Mouse (Mus musculus) cerebellum, postnatal 14 days (tissue): ENCODE measurements around the gene I0C0044D17Rik.

Experiments
- DNase-seq, 2 experiments: peaks; one replicate each; pipeline ENCODE4 v3.0.0; 2021; ENCODE audit warnings: mixed read lengths in 2 of 2

The I0C0044D17Rik gene

DNA sequence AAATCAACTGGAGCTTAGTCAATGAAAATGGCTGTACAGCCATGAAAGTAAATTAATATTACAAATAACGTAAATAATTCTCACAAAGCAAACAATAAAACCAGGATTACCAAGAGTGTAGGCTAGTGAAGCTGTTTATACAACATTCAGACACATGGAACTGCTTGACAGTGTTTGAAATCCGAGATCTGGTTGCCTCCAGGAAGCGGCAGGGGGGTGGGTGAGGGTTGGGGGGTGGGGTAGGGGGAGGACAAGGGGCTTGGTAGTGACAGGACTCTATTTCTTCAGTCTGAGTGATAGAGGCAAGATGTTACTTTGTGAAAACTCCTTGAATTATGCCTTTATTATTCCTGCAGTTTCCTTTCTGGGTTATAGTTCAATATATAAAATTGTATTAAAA lies 3.1 kb upstream of the I0C0044D17Rik start:
- no peak for DNase-seq

DNA sequence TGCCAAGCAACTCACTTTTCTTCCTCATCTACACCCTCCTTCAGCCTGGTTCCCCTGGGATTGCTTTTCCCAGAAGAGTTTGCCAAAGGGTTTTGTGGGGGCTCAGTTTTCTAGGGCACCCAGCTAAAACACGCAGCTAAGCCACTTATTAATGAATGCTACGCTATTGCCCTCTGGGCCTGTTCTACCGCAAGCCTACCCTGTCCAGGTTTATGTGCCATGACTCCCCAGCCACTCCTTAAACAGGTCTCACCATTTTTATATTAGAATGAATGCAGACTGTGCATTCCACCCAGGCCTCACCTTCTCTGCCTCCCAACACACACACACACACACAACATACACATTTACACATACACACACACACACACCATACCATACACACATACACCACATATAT lies 593 bp downstream of the I0C0044D17Rik start:
- no peak for DNase-seq

DNA sequence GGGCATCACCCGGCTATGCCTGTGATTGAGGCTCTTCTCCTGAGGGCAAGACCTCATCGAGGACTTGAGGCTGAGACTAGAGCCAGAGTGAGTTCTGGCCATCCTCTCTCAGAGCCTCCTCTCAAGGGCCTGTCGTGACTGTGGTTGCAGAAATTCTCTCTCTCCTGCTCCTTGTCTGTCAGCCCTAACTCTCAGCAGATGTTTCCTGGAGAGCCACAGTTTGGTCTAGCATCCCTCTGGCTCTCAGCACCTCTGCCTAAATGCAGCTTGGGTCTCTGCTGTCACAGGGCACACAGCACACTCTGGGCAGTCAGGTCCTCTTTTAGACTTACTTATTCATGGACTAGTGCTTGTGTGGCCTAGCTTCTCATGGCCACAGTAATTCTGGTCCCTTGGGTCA lies 1.2 kb downstream of the I0C0044D17Rik start:
- no peak for DNase-seq

DNA sequence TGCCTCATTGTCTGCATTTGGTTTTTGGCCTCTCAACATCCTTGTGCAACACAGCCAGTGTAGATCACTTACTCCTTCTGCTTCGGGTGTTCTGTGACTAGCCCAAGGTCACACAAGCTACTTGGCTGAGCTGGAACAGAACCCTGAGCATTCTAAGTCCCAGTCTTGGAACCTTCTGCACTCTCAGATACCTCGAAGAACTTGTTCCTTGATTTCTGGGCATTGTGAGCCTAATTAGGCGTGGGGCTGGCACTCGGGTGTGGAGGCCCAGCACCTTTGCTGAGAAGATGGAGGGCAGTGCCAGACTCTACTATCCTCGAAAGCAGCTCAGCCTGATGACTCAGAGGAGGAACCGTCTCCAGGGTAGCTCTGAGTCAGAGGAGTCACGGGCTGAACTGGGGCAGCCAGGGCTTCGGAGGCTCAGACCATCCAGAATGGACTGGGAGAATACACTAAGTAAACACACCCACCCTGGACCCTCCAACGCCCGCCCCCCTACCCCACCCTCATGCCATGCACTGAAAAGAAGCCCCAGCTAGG lies 4.4 kb downstream of the I0C0044D17Rik start:
- DNase-seq: no peak

DNA sequence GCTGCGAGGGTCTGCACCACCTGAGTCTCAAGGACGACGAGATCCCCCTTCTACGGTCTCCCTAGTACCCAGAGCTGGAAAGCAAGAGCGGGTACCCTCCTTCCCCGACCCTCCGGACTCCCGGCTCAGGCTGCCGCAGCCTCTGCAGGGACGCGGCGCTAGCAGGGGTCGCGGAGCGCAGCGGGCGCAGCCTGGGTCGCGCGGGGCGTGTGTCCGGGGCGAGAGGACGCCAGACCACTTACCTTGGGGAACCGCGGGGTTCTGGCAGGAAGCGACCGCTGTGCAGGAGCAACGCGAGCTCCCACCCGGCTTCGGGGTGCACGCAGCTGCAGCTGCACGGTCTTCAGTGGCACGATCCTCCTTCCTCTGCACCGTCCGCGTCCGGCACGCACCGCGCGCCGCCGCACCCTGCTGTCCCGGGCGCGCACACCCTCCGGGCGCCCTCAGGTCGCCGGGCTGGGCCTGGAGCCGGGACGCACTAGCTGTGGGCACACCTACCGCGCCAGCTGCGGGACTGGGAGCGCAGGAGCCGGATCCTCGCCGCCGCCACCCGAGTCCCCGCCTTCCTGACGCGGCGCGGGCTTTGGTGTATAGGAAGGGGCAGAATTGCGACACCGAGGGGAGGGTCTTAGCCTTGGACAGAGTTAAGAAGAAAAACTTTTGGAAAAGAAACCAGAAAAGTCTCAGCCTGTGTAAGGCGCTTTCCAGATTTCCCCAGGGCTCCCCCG lies 6.3 kb downstream of the I0C0044D17Rik start, which contains the start of gene Kank4:
Kank4 (minus strand) TSS at position 354 of the 728 bp plus-strand sequence.
- DNase-seq: peak; percentile 18 to 21

DNA sequence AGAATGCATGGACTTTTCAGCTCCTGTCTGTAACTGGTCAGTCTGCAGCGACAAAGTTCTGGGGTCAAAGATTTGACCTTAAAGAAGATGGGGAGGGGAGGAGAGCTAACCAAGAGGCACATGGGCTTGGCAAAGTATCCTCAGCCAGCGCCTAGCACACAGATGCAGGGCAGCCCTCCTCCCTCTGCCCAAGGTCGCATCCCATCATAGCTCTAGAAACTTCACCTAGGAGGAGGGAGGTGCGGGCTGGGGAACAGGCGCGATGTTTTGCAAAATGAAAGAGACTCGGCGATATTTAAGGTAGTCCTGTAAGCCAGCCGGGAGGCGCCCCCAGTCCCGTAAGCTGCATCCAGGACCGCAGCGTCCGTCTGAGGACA lies 6.8 kb downstream of the I0C0044D17Rik start:
- no peak for DNase-seq

DNA sequence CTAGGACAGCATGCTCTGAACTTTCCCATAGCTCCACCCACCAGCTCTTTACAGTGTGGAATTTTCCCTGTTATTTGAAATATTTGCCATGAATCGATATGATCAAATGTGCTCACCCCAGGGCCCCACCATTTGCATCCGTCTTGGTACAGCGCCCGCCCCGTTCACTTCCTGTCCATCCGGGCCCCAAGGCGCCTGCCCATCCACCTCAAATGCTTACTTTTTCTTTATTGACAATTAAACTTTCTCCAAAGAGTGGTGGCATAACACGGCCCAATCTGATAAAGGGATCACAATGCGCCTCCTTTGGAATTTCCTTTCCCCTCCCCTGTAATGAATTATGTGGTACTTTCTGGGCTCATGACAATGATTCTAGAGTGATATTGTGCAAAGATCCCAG lies 17.3 kb downstream of the I0C0044D17Rik start:
- DNase-seq: no peak

DNA sequence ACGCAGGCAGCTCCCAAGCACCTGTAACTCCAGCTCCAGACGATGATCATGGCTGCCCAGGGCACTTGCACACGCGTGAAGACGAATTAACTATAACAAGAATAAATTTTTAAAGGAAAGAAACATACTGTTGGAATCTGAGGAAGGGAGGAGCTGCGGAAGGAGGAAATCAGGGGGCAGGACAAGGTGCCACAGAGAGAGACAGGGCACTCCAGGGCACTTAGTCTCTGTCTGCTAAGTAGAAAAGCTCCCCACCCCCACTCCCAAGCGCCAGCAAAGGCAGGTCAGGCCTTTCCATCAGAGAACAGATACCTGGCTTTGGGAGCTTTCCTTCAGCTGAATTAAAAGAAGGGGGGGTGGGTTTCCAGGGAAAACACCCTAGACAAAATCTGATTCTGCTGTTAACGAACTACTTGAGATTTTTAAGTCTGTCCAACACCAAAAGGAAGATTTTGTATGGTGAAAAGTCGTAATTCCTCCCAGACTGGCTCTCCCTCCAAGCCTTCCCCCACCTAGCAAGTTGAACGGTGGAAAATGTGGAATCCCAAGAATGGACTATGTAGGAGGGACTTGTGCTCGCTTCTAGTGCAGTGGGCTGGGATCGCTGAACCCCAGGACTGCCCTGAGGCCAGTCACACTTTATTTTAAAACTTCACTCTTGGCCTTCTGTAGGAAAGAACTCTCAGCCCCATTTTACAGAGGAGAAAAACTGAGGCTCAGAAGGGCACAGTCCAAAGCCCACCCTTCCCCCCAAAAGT lies 18.2 kb downstream of the I0C0044D17Rik start:
- no peak for DNase-seq

DNA sequence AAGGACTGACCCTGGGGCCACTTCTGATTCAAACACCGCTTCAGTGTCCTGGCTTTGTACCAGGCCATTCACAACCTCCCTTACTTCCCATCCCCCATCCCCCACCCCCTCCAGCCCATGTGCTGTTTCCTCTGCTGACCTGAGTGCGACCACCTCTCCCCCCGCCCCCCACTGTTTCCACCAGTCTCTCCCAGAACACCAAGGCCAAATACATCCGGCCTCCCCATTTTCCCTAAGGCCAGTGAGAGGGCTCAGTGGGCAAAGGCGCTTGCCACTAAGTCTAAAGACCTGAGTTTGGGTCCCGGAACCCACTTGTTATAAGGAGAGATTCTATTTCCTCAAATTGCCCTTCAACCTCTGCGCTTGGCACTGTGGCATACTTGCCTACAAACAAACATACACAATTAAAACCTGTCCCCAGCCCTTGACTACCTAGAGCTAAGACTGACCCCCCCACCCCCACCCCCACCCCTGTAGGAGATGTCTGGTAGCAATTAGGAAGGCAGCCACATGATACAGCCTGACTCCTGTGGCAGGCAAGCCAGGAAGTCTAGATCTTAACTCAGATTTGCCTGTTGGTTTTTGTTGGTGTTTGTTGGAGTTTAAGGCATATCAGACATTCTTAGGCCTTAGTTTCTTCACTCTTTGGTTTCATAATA lies 19.0 kb downstream of the I0C0044D17Rik start:
- no peak for DNase-seq

DNA sequence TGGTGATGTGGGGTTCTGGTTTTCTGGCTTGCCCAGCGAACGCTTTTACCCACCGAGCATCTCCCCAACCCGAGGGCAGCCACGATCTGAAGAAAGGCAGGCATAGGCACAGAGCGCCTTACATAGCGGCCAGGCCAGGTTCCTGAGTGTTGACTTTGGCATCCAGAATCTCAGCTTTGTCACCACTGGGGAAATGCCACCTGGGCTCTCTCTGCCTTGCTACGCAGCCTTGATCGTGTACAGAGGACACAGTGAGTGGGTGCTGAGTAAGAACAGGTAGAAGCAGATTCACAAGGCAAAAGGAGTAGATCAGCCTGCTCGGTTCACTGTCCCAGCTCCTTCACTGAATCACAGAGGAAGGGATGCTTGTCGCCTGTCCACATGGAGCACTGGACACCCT lies 21.9 kb downstream of the I0C0044D17Rik start:
- no peak for DNase-seq

DNA sequence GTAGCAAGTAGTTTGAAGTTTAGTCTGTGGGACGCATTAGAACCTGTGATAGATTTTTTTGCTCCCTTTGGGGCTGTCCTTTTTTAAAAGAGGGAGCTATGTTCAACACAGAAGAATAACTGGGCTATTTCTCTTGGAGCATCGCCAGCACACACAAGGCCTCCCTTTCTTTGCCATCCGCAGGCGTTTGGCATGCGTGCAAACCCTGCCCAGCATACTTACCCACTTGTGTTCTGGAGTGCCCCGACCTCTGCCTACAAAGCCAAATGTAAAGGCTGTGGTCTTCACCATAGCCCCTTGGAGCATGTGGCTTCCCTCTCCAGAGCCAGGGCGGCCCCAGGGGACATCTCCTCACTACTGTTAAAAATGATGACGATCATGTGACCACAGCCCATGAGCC lies 22.8 kb downstream of the I0C0044D17Rik start:
- DNase-seq: peak; percentile 11 to 35

DNA sequence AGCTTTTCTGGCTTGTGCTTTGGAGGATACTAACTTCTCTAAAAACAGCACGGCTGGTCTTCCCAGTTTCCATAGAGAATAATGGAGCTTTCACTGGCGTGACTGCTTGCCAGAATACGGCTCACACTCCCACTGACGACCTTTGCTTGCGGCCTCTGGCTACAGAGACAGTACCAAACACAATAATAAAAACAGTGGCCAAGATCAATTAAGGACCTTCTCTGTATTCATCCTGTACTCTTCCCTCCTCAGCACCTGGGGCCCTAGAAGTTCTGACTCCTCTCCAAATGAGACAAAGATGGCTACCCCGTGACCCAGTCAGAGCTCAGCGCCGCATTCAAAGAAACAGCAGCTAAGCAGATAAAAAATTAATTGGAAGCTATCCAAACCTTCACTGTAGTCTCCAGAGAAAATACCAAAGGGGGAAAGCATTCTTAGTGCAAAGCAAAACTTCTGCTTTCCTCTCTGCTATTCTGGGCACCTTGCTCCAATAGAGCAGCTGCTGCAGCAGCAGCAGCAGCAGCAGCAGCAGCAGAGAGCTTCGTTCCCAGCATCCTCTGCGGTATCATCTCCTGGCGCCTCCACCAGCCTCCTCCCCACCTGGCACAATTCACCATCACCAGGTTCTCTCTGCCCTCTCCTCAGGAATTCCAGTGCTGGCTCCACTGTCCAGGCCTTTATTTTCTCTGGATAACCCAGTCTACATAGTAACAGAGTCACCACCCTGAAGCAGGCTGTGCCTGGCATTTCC lies 26.9 kb downstream of the I0C0044D17Rik start:
- peak; percentile 12 to 44 for DNase-seq

DNA sequence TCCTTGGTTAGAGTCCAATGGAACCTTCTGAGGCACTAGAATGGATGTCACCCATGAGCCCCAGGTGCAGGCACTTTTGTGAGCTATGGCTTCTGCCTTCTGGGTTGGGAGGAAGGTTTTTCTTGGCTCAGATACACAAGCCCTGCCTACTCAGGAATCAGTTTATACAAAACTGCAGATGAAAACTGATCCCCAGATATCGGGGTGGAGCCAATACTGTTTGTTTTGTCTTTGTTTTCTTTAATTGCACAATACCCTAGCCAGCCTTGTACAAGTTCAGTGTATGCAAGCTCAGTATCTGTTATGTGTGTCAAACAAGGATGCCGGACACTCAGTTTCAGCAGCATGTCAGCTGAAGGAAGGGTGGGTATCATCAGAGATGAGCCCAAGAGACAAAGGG lies 28.4 kb downstream of the I0C0044D17Rik start:
- DNase-seq: no peak

DNA sequence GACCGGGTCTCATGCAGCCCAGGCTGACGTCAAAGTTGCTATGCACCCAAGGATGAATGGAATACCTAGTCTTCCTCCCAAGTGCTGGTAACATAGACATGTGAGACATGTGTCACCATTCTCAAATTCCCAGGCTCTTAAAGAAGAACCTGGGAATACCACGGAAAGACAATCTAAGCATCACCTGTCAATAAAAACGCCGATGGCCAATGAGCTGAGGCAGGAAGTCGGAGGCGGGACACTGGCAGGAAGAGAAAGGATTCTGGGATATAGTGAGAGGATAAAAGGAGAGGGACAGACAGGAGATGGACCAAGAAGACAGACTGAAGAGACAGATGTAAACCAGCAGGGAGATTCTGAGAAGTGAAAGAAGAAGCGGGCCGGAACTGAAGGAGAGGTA lies 30.2 kb downstream of the I0C0044D17Rik start:
- DNase-seq: no peak

DNA sequence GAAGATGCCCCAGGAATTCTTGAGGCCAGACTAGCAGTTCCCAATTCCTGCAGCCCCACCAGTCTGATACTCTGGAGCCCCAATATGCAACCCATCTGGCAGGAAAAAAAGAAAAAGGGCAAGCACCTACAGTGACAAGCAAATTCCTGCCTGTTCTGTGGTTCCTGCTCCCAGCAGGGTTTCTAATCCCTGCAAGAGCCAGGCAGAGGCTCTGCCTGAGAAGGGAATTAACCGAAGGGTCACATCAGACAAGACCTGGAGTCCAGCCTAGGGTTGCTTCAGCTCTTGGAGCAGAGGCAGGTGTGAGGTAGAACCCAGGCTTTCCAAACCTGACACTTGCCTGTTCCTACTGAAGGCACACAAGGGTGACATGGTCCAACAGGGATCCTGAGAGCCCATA lies 32.9 kb downstream of the I0C0044D17Rik start:
- no peak for DNase-seq

DNA sequence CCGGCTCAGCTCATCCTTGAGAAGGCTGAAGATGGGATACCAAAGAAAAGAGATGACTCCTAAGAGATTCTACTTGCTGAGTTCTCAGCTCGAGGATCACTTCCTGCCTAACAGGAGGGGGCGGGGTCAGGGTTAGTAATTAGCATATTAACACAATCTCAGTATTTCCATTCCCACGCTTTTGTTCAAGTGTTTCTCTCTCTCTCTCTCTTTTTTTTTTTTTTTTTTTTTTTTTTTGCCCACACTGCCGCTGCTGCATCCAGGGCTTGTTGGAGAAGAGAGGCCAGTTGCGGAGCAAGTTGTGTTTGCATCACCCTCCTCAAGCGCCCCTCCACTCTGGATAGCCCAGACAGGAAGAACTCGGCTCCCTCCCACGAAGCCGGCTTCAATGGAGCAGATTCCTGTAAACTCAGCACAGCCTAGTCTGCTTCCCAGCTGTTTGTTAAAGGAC lies 33.8 kb downstream of the I0C0044D17Rik start:
- DNase-seq: peak in 1 of 2 experiments; percentile 14

DNA sequence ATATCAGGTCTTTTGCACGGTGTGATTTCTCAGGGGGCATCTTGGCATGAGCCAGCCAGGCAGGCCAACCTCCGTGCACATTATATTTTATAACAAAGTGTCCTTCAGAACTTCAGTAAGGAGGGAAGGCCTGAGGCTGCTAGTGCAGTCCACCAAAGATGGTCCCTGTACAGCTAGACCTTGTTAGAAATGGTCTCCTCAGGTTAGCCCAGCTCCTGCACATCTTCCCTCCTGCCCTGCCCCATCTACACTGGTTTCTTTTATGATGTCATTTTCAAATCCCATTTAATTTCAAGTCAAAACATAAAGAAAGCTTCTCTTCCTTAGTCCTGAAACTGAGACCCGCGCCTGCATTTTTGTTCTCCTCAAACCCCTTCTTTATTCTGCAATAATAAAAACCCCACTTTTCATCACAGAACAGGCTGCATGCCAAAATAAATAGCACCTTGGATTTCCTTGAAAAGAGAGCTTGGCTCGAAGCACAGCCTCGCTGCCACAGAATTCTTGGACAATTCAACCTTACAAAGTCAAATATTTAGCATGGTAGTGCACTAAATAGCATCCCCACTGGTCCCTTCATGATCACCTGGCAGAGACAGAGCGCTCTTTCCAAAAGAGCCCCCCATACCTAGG lies 34.4 kb downstream of the I0C0044D17Rik start:
- DNase-seq: no peak

DNA sequence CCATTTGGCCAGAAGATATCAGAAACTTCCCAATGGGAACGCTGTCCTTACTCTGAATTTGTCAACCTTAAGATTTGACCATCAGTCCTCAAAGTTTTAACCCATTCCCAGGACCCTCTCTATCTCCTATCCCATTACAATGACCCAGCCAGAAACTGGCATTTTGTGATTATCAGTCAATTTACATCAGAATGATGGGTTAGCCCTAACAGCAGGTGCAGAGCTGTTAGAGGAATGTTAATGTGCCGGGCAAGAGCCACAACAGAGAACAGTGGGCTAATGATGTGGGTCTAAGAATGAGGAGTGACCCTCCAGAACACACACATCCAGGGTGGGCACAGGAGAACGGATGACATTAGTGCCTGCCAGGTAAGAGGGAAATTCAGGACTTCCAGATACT lies 37.4 kb downstream of the I0C0044D17Rik start:
- DNase-seq: no peak

DNA sequence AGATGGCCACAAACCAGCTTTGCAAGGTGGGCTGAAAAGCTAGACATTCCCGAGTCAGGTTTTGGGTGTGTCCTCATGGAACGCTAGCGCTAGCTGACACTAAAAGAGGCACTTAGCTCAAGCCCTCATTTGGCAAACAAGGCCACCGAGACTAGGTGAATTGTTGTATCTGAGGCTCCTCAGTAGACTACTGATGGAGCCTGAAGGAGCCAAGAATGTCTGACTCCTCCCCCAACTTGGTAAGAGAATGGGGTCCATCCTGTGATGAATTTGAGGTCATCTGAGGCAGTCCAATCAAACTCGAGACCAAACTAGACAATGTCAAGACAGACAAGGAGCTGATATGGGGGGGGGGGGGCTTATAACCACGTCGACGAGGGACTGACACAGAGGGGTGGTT lies 37.8 kb downstream of the I0C0044D17Rik start:
- no peak for DNase-seq

DNA sequence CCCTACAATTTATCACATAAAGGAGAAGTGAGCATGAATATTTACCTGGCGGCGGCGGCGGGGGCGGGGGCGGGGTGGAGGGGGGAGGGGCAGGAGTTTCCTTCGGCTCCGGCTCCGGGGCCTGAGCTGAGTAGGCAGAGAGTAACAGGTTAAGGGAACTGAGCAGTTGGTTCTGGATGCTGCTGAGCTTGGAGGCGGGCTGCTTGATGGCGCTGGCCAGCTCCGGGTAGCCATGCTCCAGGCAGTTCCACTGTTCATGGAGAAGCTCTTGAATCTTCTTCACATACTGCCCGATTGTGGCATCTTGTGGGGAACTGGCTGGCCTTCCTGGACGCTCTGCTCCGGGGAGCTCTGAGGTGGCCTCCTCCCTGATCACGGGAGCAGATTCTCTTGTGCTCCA lies 45.4 kb downstream of the I0C0044D17Rik start:
- no peak for DNase-seq

DNA sequence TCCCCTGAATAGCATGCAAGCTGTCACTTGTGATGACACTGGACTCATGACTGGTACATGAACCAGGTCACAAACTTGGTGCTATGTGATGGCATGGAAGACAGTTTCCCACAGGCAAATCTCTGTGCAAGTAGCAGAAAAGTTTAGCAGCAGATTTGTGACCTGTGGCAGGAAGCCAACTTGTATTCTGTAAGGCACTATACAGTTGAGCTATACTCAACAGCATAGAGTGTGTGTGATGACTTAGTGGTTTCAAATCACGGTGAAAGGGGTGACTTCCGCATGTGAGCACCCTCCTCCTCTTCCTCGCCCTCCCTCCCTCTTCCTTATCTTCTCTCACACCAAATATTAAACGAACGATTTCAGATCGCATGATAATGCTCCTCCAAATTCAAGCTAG lies 46.2 kb downstream of the I0C0044D17Rik start:
- no peak for DNase-seq
